Mouse (Mus musculus): ENCODE measurements around the gene Bcl7c.

DNA sequence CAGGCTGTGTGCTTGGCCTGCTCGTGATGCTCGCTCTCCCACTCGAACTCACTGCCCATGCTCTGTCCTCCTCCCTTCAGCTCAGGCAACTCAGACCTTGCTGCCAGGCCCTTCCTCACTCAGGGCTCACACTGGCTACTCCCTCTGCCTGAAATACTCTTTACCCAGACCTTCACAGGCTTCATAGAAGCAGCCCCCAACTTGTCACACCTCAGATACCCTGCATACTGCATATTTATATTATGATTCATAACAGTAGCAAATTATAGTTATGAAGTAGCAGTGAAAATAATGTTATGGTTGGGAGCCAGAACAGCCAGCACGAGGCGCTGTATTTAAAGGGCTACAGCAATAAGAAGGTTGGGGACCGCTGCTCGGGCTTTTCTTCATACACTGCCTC lies 19.8 kb downstream of the Bcl7c start:
- TF ChIP-seq CTCF (IDR thresholded peaks at IDR 0.05; ENCODE audit: insufficient read depth, low read depth, low read length), result no peak
- no peak for TF ChIP-seq POLR2A (IDR thresholded peaks at IDR 0.05; ENCODE audit: insufficient read depth, low read depth, low read length)
